Mouse (Mus musculus) intestine, embryonic 16.5 days (tissue): Measurements from ENCODE around the gene Gm49601. TPM values are rescaled to one million over a fixed set of nuclear protein-coding genes. Genes with fewer than 3 reads are reported as not detected.

ENCODE experiments used
- ATAC-seq: fragments of 200-750 bp; cut with Nextera tagmentation; 2 replicates; pipeline ENCODE4 v1.8.0; 2017; ENCODE audit warnings: moderate TSS enrichment, moderate library complexity
- H3K27ac ChIP-seq: fragments of 300-500 bp; sonication (generic); 2 replicates; pipeline ENCODE4 v1.5.1; 2014; ENCODE audit warnings: mild to moderate bottlenecking, low read length
- H3K27me3 ChIP-seq: fragments of 300-500 bp; sonication (generic); replicated peaks from 2 replicates; pipeline ENCODE4 v1.6.1; 2014; ENCODE audit warnings: low read length, control low read depth, mixed read lengths; ENCODE audit not compliant: control insufficient read depth, insufficient read depth
- H3K36me3 ChIP-seq: fragments of 300-500 bp; sonication (generic); 2 replicates; pipeline ENCODE4 v1.6.1; 2014; ENCODE audit warnings: low read length, control low read depth; ENCODE audit not compliant: control insufficient read depth, insufficient read depth
- H3K4me1 ChIP-seq: fragments of 300-500 bp; sonication (generic); 2 replicates; pipeline ENCODE4 v1.6.1; 2014; ENCODE audit warnings: low read length, control low read depth, mixed read lengths; ENCODE audit not compliant: control insufficient read depth, insufficient read depth
- H3K4me2 ChIP-seq: fragments of 300-500 bp; sonication (generic); 2 replicates; pipeline ENCODE4 v1.6.1; 2014; ENCODE audit warnings: low read depth, low read length, control low read depth
- H3K4me3 ChIP-seq: fragments of 300-500 bp; sonication (generic); 2 replicates; pipeline ENCODE4 v1.5.1; 2014; ENCODE audit warnings: mild to moderate bottlenecking, low read length
- H3K9ac ChIP-seq: fragments of 300-500 bp; sonication (generic); 2 replicates; pipeline ENCODE4 v1.6.1; 2014; ENCODE audit warnings: low read depth, low read length
- H3K9me3 ChIP-seq: fragments of 300-500 bp; sonication (generic); 2 replicates; pipeline ENCODE4 v1.6.1; 2016; ENCODE audit warnings: low read length, control low read depth; ENCODE audit not compliant: control insufficient read depth
- WGBS: fragments of 180-500 bp; shearing (Covaris S2); extraction: QIAGEN DNeasy Blood & Tissue Kit; methylation state at CpG from one replicate; pipeline ENCODE4 v1.1.7; 2014; 5-methylcytosine and 5-hydroxymethylcytosine counted together
- polyA plus RNA-seq: library from polyadenylated mRNA; unstranded; fragments of >200 nt; fragmentation: Nextera tagmentation; extraction: Ambion mirVana; gene quantifications from 2 replicates; pipeline ENCODE4 v1.2.1, GENCODE M21; 2015

The Gm49601 gene
- polyA plus RNA-seq, 1 experiment from 2014 or later: 4.1 TPM

GRCm38 (mm10) chr16:18587847-18588737, 38.1 kb downstream of the Gm49601 start:
- ATAC-seq: no peak
- Histone ChIP-seq H3K4me2 (peak overlapping the region; percentile 22), H3K9me3 (no peaks in the 10 kb centered on the region), H3K4me1 (peaks cover 36% of the 10 kb centered on the region), H3K27ac (no peak overlapping the region), H3K4me3 (peak overlapping the region; percentile 29), H3K36me3 (no peaks in the 10 kb centered on the region), H3K27me3 (peaks cover 93% of the 10 kb centered on the region), H3K9ac (no peak overlapping the region)
- 2% methylated on average over 52 of the region's 57 CpGs for WGBS

- peaks cover 43% of the 10 kb centered on the region for H3K4me1 ChIP-seq
- 4% methylated on average over 12 of the region's 62 CpGs for WGBS
- H3K27ac ChIP-seq: no peak overlapping the region
- peaks cover 96% of the 10 kb centered on the region for H3K27me3 ChIP-seq
- no peak for ATAC-seq
- peak overlapping the region; percentile 50 for H3K4me3 ChIP-seq
- H3K4me2 ChIP-seq: peak overlapping the region; percentile 77
- H3K9me3 ChIP-seq: no peaks in the 10 kb centered on the region
- H3K9ac ChIP-seq: no peak overlapping the region
- no peaks in the 10 kb centered on the region for H3K36me3 ChIP-seq
Observed at GRCm38 (mm10) chr16:18586906-18587546, 39.2 kb downstream of the Gm49601 start.

- H3K4me1 ChIP-seq: peaks cover 44% of the 10 kb centered on the region
- H3K27me3 ChIP-seq: peaks cover 97% of the 10 kb centered on the region
- H3K27ac ChIP-seq: no peak overlapping the region
- H3K4me2 ChIP-seq: peak overlapping the region; percentile 77
- H3K9ac ChIP-seq: peak overlapping the region; percentile 49; the same call in 1 of the 2 replicates
- no peaks in the 10 kb centered on the region for H3K36me3 ChIP-seq
- ATAC-seq: no peak
- WGBS: 4% methylated on average over 82 of the region's 83 CpGs
- peak overlapping the region; percentile 50 for H3K4me3 ChIP-seq
- no peaks in the 10 kb centered on the region for H3K9me3 ChIP-seq
Observed at GRCm38 (mm10) chr16:18586076-18586905, 39.9 kb downstream of the Gm49601 start.

GRCm38 (mm10) chr16:18585676-18586075, 40.6 kb downstream of the Gm49601 start:
- H3K27ac ChIP-seq: no peak overlapping the region
- 27% methylated on average over 10 of the region's 10 CpGs for WGBS
- 0 out of 2 replicates have a peak overlapping the region, but pooled peaks have one; percentile 12 for H3K4me3 ChIP-seq
- H3K27me3 ChIP-seq: peaks cover 97% of the 10 kb centered on the region
- no peak overlapping the region for H3K9ac ChIP-seq
- no peak for ATAC-seq
- no peaks in the 10 kb centered on the region for H3K9me3 ChIP-seq
- H3K4me2 ChIP-seq: no peak overlapping the region
- no peaks in the 10 kb centered on the region for H3K36me3 ChIP-seq
- H3K4me1 ChIP-seq: peaks cover 39% of the 10 kb centered on the region

GRCm38 (mm10) chr16:18584901-18585510, 41.2 kb downstream of the Gm49601 start:
- Histone ChIP-seq H3K4me3 (no peak overlapping the region), H3K9ac (no peak overlapping the region), H3K4me1 (peaks cover 33% of the 10 kb centered on the region), H3K9me3 (no peaks in the 10 kb centered on the region), H3K27me3 (peaks cover 97% of the 10 kb centered on the region), H3K36me3 (no peaks in the 10 kb centered on the region), H3K27ac (no peak overlapping the region), H3K4me2 (no peak overlapping the region)
- WGBS: 46% methylated on average over 10 of the region's 10 CpGs
- ATAC-seq: no peak

- Histone ChIP-seq H3K4me2 (no peak overlapping the region), H3K27me3 (peaks cover 94% of the 10 kb centered on the region), H3K9me3 (no peaks in the 10 kb centered on the region), H3K4me1 (peaks cover 33% of the 10 kb centered on the region), H3K9ac (no peak overlapping the region), H3K36me3 (no peaks in the 10 kb centered on the region), H3K27ac (no peak overlapping the region), H3K4me3 (no peak overlapping the region)
- 47% methylated on average over 10 of the region's 10 CpGs for WGBS
- no peak for ATAC-seq
Observed at GRCm38 (mm10) chr16:18583673-18584357, 42.4 kb downstream of the Gm49601 start.

GRCm38 (mm10) chr16:18583169-18583568, 43.1 kb downstream of the Gm49601 start:
- Histone ChIP-seq H3K27ac (no peak overlapping the region), H3K4me2 (no peak overlapping the region), H3K4me3 (no peak overlapping the region), H3K9ac (no peak overlapping the region), H3K27me3 (peaks cover 89% of the 10 kb centered on the region), H3K4me1 (peaks cover 31% of the 10 kb centered on the region), H3K9me3 (no peaks in the 10 kb centered on the region), H3K36me3 (no peaks in the 10 kb centered on the region)
- ATAC-seq: no peak
- 34% methylated on average over 10 of the region's 10 CpGs for WGBS

GRCm38 (mm10) chr16:18582426-18583148, 43.6 kb downstream of the Gm49601 start:
- H3K9me3 ChIP-seq: no peaks in the 10 kb centered on the region
- H3K27me3 ChIP-seq: peaks cover 85% of the 10 kb centered on the region
- peak overlapping the region; percentile 48 for H3K4me3 ChIP-seq
- no peak overlapping the region for H3K27ac ChIP-seq
- peak overlapping the region; percentile 37; the same call in 1 of the 2 replicates for H3K9ac ChIP-seq
- H3K36me3 ChIP-seq: no peaks in the 10 kb centered on the region
- ATAC-seq: no peak
- peak overlapping the region; percentile 86 for H3K4me2 ChIP-seq
- WGBS: 2% methylated on average over 67 of the region's 67 CpGs
- peaks cover 25% of the 10 kb centered on the region for H3K4me1 ChIP-seq
